Mouse (Mus musculus) frontal cortex, postnatal 36 days (tissue): ENCODE results near the gene Mob1a.
A peak's percentile ranks its signal among the peaks of the same experiment; 100 is the strongest.

Experiments used
- DNase-seq, 2 experiments: peaks; one replicate each; pipeline ENCODE4 v3.0.0; 2022; ENCODE audit warnings: low spot score in 2 of 2

The Mob1a gene

DNA sequence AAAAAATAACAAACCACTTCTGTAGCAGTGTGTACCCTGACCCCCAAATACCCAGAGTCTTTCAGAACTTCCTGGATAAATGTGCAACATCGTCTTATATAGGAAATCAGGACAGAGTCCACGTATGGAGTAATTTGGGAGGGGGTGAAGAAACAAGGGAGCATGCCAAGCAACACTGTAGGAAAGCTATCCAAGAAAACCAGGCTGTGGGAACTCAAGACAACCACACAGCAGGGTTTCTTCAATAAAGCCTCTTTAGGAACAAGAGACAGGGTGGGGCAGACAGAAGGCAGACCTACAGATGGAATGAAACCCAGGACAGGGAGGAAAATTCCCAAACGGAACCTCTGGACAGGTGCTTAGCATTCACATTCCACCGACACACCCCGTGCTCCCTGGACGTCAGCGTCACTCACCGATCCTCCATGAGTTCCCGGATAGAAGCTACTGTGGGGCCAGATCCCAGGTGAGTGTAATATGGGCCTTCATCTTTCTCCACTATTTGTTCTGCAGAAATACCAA, 59.8 kb downstream of the Mob1a start:
- no peak for DNase-seq

- DNase-seq: peak in 1 of 2 experiments; percentile 50
Measured at GRCm38 (mm10) chr6:83392166-83392780, 66.5 kb downstream of the Mob1a start.
